Mouse (Mus musculus): ENCODE measurements around the gene Shh.

DNA sequence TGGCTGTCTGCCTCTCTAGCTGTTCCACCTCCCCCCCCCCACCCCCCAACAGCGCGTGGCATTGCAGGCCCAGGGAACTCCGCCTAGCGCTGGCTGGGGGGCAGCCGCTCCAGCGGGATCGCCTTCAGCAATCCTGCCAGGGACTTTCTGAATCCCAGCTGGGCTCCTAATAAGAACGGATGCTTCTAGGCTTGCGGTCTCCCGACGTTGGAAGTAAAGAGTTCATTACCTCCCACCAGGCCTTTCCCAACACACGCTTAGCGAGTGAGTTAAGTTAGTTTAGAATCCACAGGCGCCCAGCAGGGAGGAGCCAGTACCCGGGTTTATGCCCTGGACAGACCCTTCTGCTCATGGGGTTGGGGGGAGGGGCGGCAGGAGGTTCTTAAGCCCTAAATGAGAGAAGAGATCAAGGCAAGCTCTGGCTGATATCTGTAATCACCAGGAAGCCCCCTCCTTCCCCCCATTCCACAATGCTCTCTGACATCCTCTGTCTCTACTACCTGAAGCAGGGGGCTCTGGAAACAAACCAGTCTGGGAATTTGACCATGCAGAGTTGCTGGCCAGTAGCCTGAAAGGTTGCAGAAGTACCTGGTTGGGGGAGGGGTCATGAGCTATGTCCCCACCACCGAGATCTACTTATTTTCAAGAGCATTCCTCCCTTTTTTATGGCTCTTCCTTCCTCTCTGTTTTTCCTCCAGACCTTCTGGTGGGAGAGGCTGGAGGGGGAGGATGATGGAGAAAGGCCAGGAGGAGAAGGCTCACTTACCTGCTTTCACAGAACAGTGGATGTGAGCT, 6.3 kb downstream of the Shh start:
- TF ChIP-seq CTCF (IDR thresholded peaks at IDR 0.05; ENCODE audit: low read depth, low read length), result no peak
- no peak for TF ChIP-seq POLR2A (IDR thresholded peaks at IDR 0.05; ENCODE audit: extremely low read depth, insufficient read depth, low read length)
